Comparison of ENCODE assay signal across 8 mouse cellular contexts in the genomic region with DNA sequence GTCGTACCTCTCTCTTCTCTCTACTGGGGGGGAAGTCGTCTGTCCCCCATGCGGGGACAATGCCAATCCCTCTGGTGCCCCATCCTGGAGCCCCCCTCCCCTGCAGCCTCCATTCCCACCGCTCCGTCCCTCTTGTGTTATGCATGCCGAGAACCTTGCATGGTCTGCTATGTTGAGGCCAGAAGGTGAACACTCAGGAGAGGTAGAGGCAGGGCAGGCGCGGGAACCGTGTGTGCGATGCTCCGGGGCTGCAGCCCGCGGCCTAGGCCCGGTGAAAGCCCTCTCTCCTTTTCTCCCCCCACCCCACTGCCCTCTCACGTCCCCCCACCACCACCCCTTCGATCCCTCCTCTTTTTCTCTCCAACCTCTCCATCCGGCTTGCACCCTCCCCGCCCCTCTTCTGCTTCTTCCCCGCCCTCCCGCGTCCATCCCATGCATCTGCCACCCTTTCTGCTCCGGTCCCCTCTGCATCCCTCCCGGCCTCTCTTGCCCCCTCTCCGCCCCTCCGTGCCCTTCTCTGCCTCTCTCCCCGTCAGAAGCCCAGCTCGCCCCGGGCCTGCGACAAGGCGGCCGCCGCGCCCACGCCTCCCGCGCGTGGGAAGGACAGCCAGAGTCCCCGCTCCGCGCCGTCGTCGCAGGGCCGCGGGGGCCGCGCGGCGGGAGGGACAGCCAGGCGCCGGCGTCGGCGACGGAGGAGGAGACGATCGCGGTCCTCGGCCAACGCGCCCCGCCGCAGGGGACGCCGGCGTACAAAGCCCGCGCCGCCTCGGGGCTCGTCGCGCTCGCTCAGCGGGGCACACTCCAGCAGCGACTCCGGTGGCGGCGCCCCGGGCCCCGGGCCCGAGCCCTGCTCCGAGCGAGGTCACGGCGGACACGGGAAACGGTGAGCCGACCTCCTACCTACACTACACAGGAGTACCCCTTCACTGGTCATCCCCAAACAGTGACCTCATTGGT. TPM values are rescaled to one million over a fixed set of nuclear protein-coding genes. Genes with fewer than 3 reads are reported as not detected.
DNase-seq lines count a peak whose midpoint lies in the region; ATAC-seq lines count a peak whose summit lies in the region.

No protein-coding gene starts in this region.

- H3K4me2 ChIP-seq in hindbrain, embryonic 11.5 days (replicated peaks; ENCODE audit: low read depth, low read length): peak overlapping the region; percentile 93

- H3K36me3 ChIP-seq in hindbrain, embryonic 11.5 days (ENCODE audit: control insufficient read depth, insufficient read depth, low read length): no peaks in the 10 kb centered on the region

- peak; percentile 36 for DNase-seq in embryo, embryonic 10.5 days (ENCODE audit: low spot score)
- no peak for DNase-seq in embryo, embryonic 10 days (ENCODE audit: low spot score)
- DNase-seq in ovary, postnatal 36 days (ENCODE audit: low spot score): peak; percentile 42
- DNase-seq in ovary, postnatal 14 days (ENCODE audit: low spot score): no peak
- peak; percentile 57 for DNase-seq in hindbrain, embryonic 11.5 days (ENCODE audit: low spot score)
- DNase-seq in lung, postnatal 4 days: peak; percentile 34 to 45
- peak; percentile 12 for DNase-seq in thymus, postnatal 25 days
- no peak for DNase-seq in gastrocnemius, postnatal 10 days

- peaks cover 9% of the 10 kb centered on the region for H3K4me1 ChIP-seq in hindbrain, embryonic 11.5 days (replicated peaks; ENCODE audit: control insufficient read depth, insufficient read depth, low read length)

- WGBS in hindbrain, embryonic 11.5 days: 1% methylated on average over 69 of the region's 89 CpGs

- peaks cover 34% of the 10 kb centered on the region for H3K27me3 ChIP-seq in hindbrain, embryonic 11.5 days (ENCODE audit: control insufficient read depth, insufficient read depth, low read length)

- no peak overlapping the region for H3K27ac ChIP-seq in hindbrain, embryonic 11.5 days (ENCODE audit: low read depth, low read length)

- peak overlapping the region; percentile 44 for H3K4me3 ChIP-seq in hindbrain, embryonic 11.5 days (ENCODE audit: low read depth, low read length)

- peak; percentile 68 for ATAC-seq in hindbrain, embryonic 11.5 days (ENCODE audit: low FRiP score)

- no peaks in the 10 kb centered on the region for H3K9me3 ChIP-seq in hindbrain, embryonic 11.5 days (ENCODE audit: control insufficient read depth, low read length)

- H3K9ac ChIP-seq in hindbrain, embryonic 11.5 days (ENCODE audit: low read depth, low read length): peak overlapping the region; percentile 64

RNA-seq across cellular contexts. Expression of a gene that starts 19.8 kb away (rescaled TPM):
- polyA plus RNA-seq in hindbrain, embryonic 11.5 days (2014; fragmentation: Nextera tagmentation; extraction: Ambion mirVana): 16.6 and 26.1 TPM in 2 replicates
- total RNA-seq in gastrocnemius, postnatal 10 days (2021): 100 to 1,000 TPM; 357 to 451 TPM

Comparison
In these comparisons a context has a peak if more than half of its experiments do, and no peak if none do; other contexts are left out.
1. DNase-seq: peak in embryo, embryonic 10.5 days (single experiment), ovary, postnatal 36 days (single experiment), hindbrain, embryonic 11.5 days (single experiment), lung, postnatal 4 days (2 of 2) and thymus, postnatal 25 days (single experiment); none in embryo, embryonic 10 days (single experiment), ovary, postnatal 14 days (single experiment) and gastrocnemius, postnatal 10 days (single experiment).